Mouse (Mus musculus) MEL (cell line): Measurements from ENCODE around the gene Gulp1.

Experiments used
- CHD2 ChIP-seq: IDR thresholded peaks from 2 replicates; pipeline ENCODE4 v1.6.1; 2011; ENCODE audit warnings: low read length, improper control_type of control experiment
- CTCF ChIP-seq, 3 experiments: IDR thresholded peaks in 2 of 3; conservative IDR thresholded peaks in 1 of 3; 2 replicates each; pipeline ENCODE4 v1.5.1; 2011 to 2012; ENCODE audit warnings: low read length in 3 of 3, low read depth in 2 of 3, mild to moderate bottlenecking in 2 of 3, improper control_type of control experiment in 1 of 3, inconsistent platforms in 1 of 3, mixed read lengths in 1 of 3, moderate library complexity in 1 of 3; ENCODE audit not compliant: control insufficient read depth in 1 of 3, insufficient read depth in 1 of 3, poor library complexity in 1 of 3, severe bottlenecking in 1 of 3
- EP300 ChIP-seq, 2 experiments: IDR thresholded peaks; 2 replicates each; pipeline ENCODE4 v1.6.1; 2011; ENCODE audit warnings: improper control_type of control experiment in 2 of 2, low read length in 2 of 2, low read depth in 1 of 2, mild to moderate bottlenecking in 1 of 2
- GATA1 ChIP-seq: IDR thresholded peaks from 2 replicates; pipeline ENCODE4 v1.6.1; 2011; ENCODE audit warnings: low read depth, low read length, improper control_type of control experiment
- MAX ChIP-seq: IDR thresholded peaks from 2 replicates; pipeline ENCODE4 v1.6.1; 2011; ENCODE audit warnings: low read length, improper control_type of control experiment
- MEF2A ChIP-seq: IDR thresholded peaks from 2 replicates; pipeline ENCODE4 v1.6.1; 2014; ENCODE audit warnings: low read depth, mild to moderate bottlenecking, inconsistent platforms, low read length, improper control_type of control experiment; ENCODE audit not compliant: poor library complexity, insufficient replicate concordance, severe bottlenecking; ENCODE audit errors: extremely low read depth
- POLR2A ChIP-seq, 2 experiments: IDR thresholded peaks; 2 replicates each; pipeline ENCODE4 v1.6.1; 2011 to 2012; ENCODE audit warnings: low read length in 2 of 2, mild to moderate bottlenecking in 2 of 2, control low read depth in 1 of 2, improper control_type of control experiment in 1 of 2, low read depth in 1 of 2, moderate library complexity in 1 of 2; ENCODE audit not compliant: control insufficient read depth in 1 of 2, insufficient read depth in 1 of 2, poor library complexity in 1 of 2
- POLR2AphosphoS2 ChIP-seq: IDR thresholded peaks from 2 replicates; pipeline ENCODE4 v1.6.1; 2011; ENCODE audit warnings: low read length, improper control_type of control experiment
- RCOR1 ChIP-seq: IDR thresholded peaks from 2 replicates; pipeline ENCODE4 v1.6.1; 2012; ENCODE audit warnings: low read depth, mild to moderate bottlenecking, inconsistent platforms, low read length, improper control_type of control experiment
- SIN3A ChIP-seq: IDR thresholded peaks from 2 replicates; pipeline ENCODE4 v1.6.1; 2012; ENCODE audit warnings: low read length, improper control_type of control experiment, inconsistent platforms
- UBTF ChIP-seq: IDR thresholded peaks from 2 replicates; pipeline ENCODE4 v1.6.1; 2012; ENCODE audit warnings: low read depth, mild to moderate bottlenecking, inconsistent platforms, low read length, improper control_type of control experiment, moderate library complexity, borderline replicate concordance; ENCODE audit not compliant: insufficient read depth
- ZNF384 ChIP-seq: IDR thresholded peaks from 2 replicates; pipeline ENCODE4 v1.6.1; 2012; ENCODE audit warnings: low read depth, mild to moderate bottlenecking, inconsistent platforms, low read length, improper control_type of control experiment

- TF ChIP-seq POLR2AphosphoS2 (no peak), POLR2A (IDR thresholded peaks at IDR 0.05; ENCODE audit: control insufficient read depth in 1 of 2, insufficient read depth in 1 of 2, low read depth in 1 of 2, low read length in 2 of 2, poor library complexity in 1 of 2) (no peak), CTCF (IDR thresholded peaks at IDR 0.05 in 2 of 3, conservative IDR thresholded peaks at IDR 0.05 in 1 of 3; ENCODE audit: control insufficient read depth in 1 of 3, insufficient read depth in 1 of 3, low read depth in 2 of 3, low read length in 3 of 3, poor library complexity in 1 of 3, severe bottlenecking in 1 of 3) (no peak), RCOR1 (no peak), GATA1 (no peak), CHD2 (no peak), MEF2A (no peak), SIN3A (no peak), EP300 (IDR thresholded peaks at IDR 0.05; ENCODE audit: low read depth in 1 of 2, low read length in 2 of 2) (no peak), ZNF384 (no peak), UBTF (no peak), MAX (no peak)
These were observed 17.0 kb downstream of the Gulp1 start for GRCm38 (mm10) chr1:44568296-44568695.
